Mouse (Mus musculus) ES-Bruce4 (cell line): ENCODE measurements at regions not wholly inside any gene's neighbourhood (a gene's known extent, or its start where the extent isn't known, plus 50 kb on each side); places are given as distances from the start of the nearest gene placed in this dataset.

ENCODE experiments used
- H3K27ac ChIP-seq: 2 replicates; pipeline ENCODE4 v1.5.1; 2012; ENCODE audit warnings: low read length, inconsistent platforms; ENCODE audit not compliant: insufficient read depth
- H3K27me3 ChIP-seq: 2 replicates; pipeline ENCODE4 v1.6.1; 2012; ENCODE audit warnings: mild to moderate bottlenecking, low read length, inconsistent platforms; ENCODE audit not compliant: control insufficient read depth, poor library complexity, insufficient read depth, severe bottlenecking
- H3K36me3 ChIP-seq: 2 replicates; pipeline ENCODE4 v1.6.1; 2012; ENCODE audit warnings: inconsistent platforms, mild to moderate bottlenecking, low read length, moderate library complexity; ENCODE audit not compliant: control insufficient read depth, poor library complexity, insufficient read depth, severe bottlenecking
- H3K4me1 ChIP-seq: one replicate; pipeline ENCODE4 v1.8.1; 2011; ENCODE audit warnings: low read length; ENCODE audit not compliant: control insufficient read depth, insufficient read depth
- H3K4me3 ChIP-seq: 2 replicates; pipeline ENCODE4 v1.5.1; 2011; ENCODE audit warnings: low read depth, mild to moderate bottlenecking, low read length
- H3K9ac ChIP-seq: 2 replicates; pipeline ENCODE4 v1.6.1; 2012; ENCODE audit warnings: low read depth, mild to moderate bottlenecking, inconsistent platforms; ENCODE audit not compliant: poor library complexity, severe bottlenecking
- H3K9me3 ChIP-seq: replicated peaks from 2 replicates; pipeline ENCODE4 v1.6.1; 2012; ENCODE audit warnings: mild to moderate bottlenecking, low read length, inconsistent platforms; ENCODE audit not compliant: control insufficient read depth, poor library complexity, insufficient read depth, severe bottlenecking
- CTCF ChIP-seq: IDR thresholded peaks from one replicate; pipeline ENCODE4 v1.8.1; 2011; ENCODE audit warnings: low read depth, low read length
- EP300 ChIP-seq: IDR thresholded peaks from 2 replicates; pipeline ENCODE4 v1.6.1; 2011; ENCODE audit warnings: low read depth, low read length; ENCODE audit not compliant: insufficient read depth
- POLR2A ChIP-seq: IDR thresholded peaks from one replicate; pipeline ENCODE4 v1.8.1; 2011; ENCODE audit warnings: low read length; ENCODE audit not compliant: insufficient read depth

GRCm38 (mm10) chr16:7764383-7764782 lies 660.6 kb downstream of the Tmem114 start:
- Histone ChIP-seq H3K27ac (no peak overlapping the region), H3K9ac (no peak overlapping the region), H3K4me3 (no peak overlapping the region), H3K36me3 (no peaks in the 10 kb centered on the region), H3K4me1 (no peaks in the 10 kb centered on the region), H3K9me3 (no peaks in the 10 kb centered on the region), H3K27me3 (no peaks in the 10 kb centered on the region)
- TF ChIP-seq CTCF (no peak), POLR2A (no peak), EP300 (no peak)

- Histone ChIP-seq H3K27ac (no peak overlapping the region), H3K27me3 (no peaks in the 10 kb centered on the region), H3K36me3 (no peaks in the 10 kb centered on the region), H3K4me3 (no peak overlapping the region), H3K4me1 (no peaks in the 10 kb centered on the region), H3K9me3 (no peaks in the 10 kb centered on the region), H3K9ac (no peak overlapping the region)
- TF ChIP-seq POLR2A (no peak), CTCF (no peak), EP300 (no peak)
Observed at GRCm38 (mm10) chr16:7728186-7728585, 696.8 kb downstream of the Tmem114 start.

DNA sequence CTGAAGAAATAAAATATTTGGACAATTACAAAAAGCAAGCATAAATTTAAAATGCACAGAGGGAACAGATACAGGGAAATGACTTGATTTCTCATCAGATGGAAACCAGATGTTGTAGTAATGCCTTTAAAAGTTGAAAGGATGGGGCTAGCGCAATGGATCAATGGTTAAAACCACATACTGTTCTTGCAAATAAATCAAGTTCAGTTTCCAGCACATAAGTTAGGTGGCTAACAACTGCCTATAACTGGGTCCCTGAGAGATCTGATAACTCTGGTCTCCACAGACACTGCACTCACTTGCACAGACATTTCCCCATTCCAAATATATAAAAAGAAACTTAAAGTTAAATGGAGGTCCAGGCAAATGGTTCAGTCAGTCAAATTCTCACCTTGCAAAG lies 699.7 kb downstream of the Tmem114 start:
- H3K4me1 ChIP-seq = no peaks in the 10 kb centered on the region
- no peaks in the 10 kb centered on the region for H3K36me3 ChIP-seq
- TF ChIP-seq CTCF = no peak
- H3K27me3 ChIP-seq = no peaks in the 10 kb centered on the region
- no peak overlapping the region for H3K4me3 ChIP-seq
- no peak overlapping the region for H3K9ac ChIP-seq
- H3K9me3 ChIP-seq = no peaks in the 10 kb centered on the region
- no peak overlapping the region for H3K27ac ChIP-seq

DNA sequence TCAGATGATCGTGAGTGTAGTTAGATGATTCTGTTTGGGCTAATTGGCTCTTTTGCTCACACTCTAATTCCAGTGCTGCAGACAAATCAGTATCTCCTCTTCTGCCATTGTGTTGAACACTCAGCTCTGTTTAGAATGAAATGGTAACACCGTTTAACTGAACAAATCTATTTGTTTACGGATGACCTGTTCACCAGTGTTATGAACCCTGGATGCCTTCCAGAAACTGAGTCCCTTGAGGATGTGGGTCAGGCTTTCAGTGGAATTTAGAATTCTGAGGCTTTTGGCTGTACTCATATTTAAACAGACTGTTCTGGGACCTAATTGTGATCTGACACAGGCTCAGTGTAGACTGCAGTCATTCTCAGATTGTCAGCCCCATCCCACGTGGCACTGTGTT lies 723.5 kb downstream of the Tmem114 start:
- TF ChIP-seq CTCF = no peak
- TF ChIP-seq EP300 = no peak
- TF ChIP-seq POLR2A = no peak
- Histone ChIP-seq H3K27ac (no peak overlapping the region), H3K36me3 (no peaks in the 10 kb centered on the region), H3K4me3 (no peak overlapping the region), H3K9me3 (no peaks in the 10 kb centered on the region), H3K4me1 (no peaks in the 10 kb centered on the region), H3K9ac (no peak overlapping the region), H3K27me3 (no peaks in the 10 kb centered on the region)

- TF ChIP-seq CTCF (peak; percentile 1), POLR2A (no peak)
- Histone ChIP-seq H3K4me1 (no peaks in the 10 kb centered on the region), H3K27me3 (no peaks in the 10 kb centered on the region), H3K4me3 (no peak overlapping the region), H3K27ac (no peak overlapping the region), H3K9ac (no peak overlapping the region), H3K9me3 (no peaks in the 10 kb centered on the region), H3K36me3 (no peaks in the 10 kb centered on the region)
Observed at GRCm38 (mm10) chr16:7685484-7685883, 739.5 kb downstream of the Tmem114 start.

GRCm38 (mm10) chr16:7666096-7666495 lies 758.8 kb downstream of the Tmem114 start:
- TF ChIP-seq EP300 (no peak), CTCF (no peak)
- no peak overlapping the region for H3K27ac ChIP-seq

More at GRCm38 (mm10) chr16:7666096-7666495, 758.8 kb downstream of the Tmem114 start:
- Histone ChIP-seq H3K9ac (no peak overlapping the region), H3K4me3 (no peak overlapping the region), H3K36me3 (no peaks in the 10 kb centered on the region), H3K4me1 (no peaks in the 10 kb centered on the region), H3K27me3 (no peaks in the 10 kb centered on the region), H3K9me3 (no peaks in the 10 kb centered on the region)
